Mouse (Mus musculus) embryonic facial prominence, embryonic 12.5 days (tissue): ENCODE measurements around the gene Ncam2. TPM values are rescaled to one million over a fixed set of nuclear protein-coding genes. Genes with fewer than 3 reads are reported as not detected.

ENCODE experiments used
- ATAC-seq: fragments of 200-750 bp; cut with Nextera tagmentation; 2 replicates; pipeline ENCODE4 v1.8.0; 2017; ENCODE audit not compliant: insufficient number of reproducible peaks, insufficient read depth, low FRiP score, low TSS enrichment
- H3K27ac ChIP-seq: fragments of 300-500 bp; sonication (generic); 2 replicates; pipeline ENCODE4 v1.5.1; 2016; ENCODE audit warnings: mild to moderate bottlenecking
- H3K27me3 ChIP-seq: fragments of 300-500 bp; sonication (generic); 2 replicates; pipeline ENCODE4 v1.6.1; 2016; ENCODE audit warnings: mild to moderate bottlenecking, moderate library complexity
- H3K36me3 ChIP-seq: fragments of 300-500 bp; sonication (generic); 2 replicates; pipeline ENCODE4 v1.6.1; 2016; ENCODE audit warnings: mild to moderate bottlenecking
- H3K4me1 ChIP-seq: fragments of 300-500 bp; sonication (generic); 2 replicates; pipeline ENCODE4 v1.6.1; 2016
- H3K4me2 ChIP-seq: fragments of 300-500 bp; sonication (generic); replicated peaks from 2 replicates; pipeline ENCODE4 v1.6.1; 2016; ENCODE audit warnings: mild to moderate bottlenecking, moderate library complexity
- H3K4me3 ChIP-seq: fragments of 300-500 bp; sonication (generic); 2 replicates; pipeline ENCODE4 v1.5.1; 2016; ENCODE audit warnings: mild to moderate bottlenecking
- H3K9ac ChIP-seq: fragments of 300-500 bp; sonication (generic); 2 replicates; pipeline ENCODE4 v1.6.1; 2016; ENCODE audit warnings: mild to moderate bottlenecking, moderate library complexity
- H3K9me3 ChIP-seq: fragments of 300-500 bp; sonication (generic); 2 replicates; pipeline ENCODE4 v1.6.1; 2016; ENCODE audit warnings: mild to moderate bottlenecking, moderate library complexity
- WGBS: fragments of 180-500 bp; shearing (Covaris S2); methylation state at CpG from one replicate; pipeline ENCODE4 v1.1.7; 2016; 5-methylcytosine and 5-hydroxymethylcytosine counted together
- polyA plus RNA-seq: library from polyadenylated mRNA; unstranded; fragments of >200 nt; fragmentation: Nextera tagmentation; extraction: Ambion mirVana; gene quantifications from 2 replicates; pipeline ENCODE4 v1.2.1, GENCODE M21; 2016

Gene Ncam2
- polyA plus RNA-seq, 1 experiment from 2014 or later = 3.4 TPM

DNA sequence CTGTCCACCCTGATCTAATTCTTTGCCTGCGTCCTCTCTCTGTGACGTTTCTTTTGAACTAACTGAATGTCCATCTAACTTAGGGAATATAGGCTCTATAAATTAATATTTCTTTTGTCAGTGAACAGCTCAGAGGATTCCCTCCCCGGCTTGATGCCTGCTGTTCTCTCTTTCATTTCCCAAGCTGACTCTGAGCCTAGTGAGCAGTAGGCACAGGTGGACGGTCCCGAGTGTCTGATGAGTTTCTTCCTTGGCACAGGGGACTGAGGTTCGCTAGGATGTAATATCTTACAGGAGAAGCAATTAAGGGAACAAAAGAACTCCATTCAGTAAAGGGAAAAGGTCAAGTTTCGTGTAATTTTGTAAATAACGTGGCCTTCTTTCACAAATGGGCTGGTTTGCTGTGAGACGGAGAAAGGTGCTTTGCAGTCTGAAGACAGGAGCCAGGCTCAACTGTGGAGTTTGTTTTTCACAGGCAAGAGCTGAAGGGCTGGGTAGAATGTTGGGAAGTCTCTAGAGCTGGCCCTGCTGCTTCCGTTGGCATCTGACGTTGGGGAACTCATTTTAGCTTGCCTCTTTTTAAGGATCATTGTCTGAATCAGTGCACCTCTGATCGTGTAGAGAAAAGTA, 4.0 kb downstream of the Ncam2 start:
- ATAC-seq = no peak
- Histone ChIP-seq H3K27me3 (no peaks in the 10 kb centered on the region), H3K4me3 (no peak overlapping the region), H3K9me3 (no peaks in the 10 kb centered on the region), H3K36me3 (no peaks in the 10 kb centered on the region), H3K4me1 (peaks cover 6% of the 10 kb centered on the region; the same call in 1 of the 2 replicates), H3K27ac (no peak overlapping the region), H3K9ac (no peak overlapping the region), H3K4me2 (no peak overlapping the region; the same call in 1 of the 2 replicates)
- 51% methylated on average over 12 of the region's 12 CpGs for WGBS

DNA sequence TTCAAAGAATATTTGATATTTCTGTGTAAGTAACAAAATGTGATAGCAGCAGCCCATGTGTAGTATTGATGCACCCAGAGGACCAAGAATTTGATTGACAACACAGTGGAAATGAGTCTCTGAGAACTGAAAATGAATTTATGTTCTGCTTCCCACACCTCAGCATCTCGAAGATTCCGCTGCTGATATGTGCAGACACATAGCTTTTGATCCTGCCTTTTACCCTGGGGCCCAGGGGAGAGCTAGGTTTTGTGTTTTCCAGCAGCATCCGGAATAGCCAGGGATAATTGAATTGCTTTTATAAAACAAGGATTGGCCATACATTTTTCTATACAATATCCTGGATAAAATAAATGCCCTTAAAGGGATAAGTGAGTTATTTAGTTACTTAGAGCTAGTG, 20.7 kb downstream of the Ncam2 start:
- H3K27me3 ChIP-seq = no peaks in the 10 kb centered on the region
- H3K9me3 ChIP-seq = no peaks in the 10 kb centered on the region
- H3K4me3 ChIP-seq = no peak overlapping the region
- H3K9ac ChIP-seq = no peak overlapping the region
- ATAC-seq = no peak
- H3K4me2 ChIP-seq = no peak overlapping the region
- 51% methylated on average over 3 of the region's 3 CpGs for WGBS
- H3K27ac ChIP-seq = no peak overlapping the region
- H3K4me1 ChIP-seq = no peaks in the 10 kb centered on the region
- H3K36me3 ChIP-seq = no peaks in the 10 kb centered on the region

DNA sequence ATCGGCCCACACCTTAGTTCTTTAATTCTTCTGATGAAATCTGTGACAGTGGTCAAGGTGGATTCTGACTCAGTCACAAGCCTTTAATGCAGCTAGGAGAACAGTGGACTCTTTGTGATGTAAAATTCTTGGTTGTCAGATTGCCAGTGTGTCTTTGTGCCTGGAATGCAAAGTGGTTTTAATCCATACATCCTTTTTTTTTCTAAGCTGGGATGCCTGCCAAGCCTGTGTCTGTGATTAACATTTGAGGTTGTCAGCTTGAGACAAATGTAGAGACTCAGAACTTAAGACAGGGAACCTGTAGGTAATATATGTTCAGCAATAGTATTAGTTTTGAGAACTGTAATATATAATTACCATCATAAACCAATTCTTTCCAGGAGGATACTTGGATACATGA, 23.3 kb downstream of the Ncam2 start:
- no peaks in the 10 kb centered on the region for H3K4me1 ChIP-seq
- no peak overlapping the region for H3K9ac ChIP-seq
- H3K4me3 ChIP-seq = no peak overlapping the region
- H3K36me3 ChIP-seq = no peaks in the 10 kb centered on the region
- no peak overlapping the region for H3K4me2 ChIP-seq
- no peaks in the 10 kb centered on the region for H3K9me3 ChIP-seq
- no peaks in the 10 kb centered on the region for H3K27me3 ChIP-seq
- ATAC-seq = no peak
- H3K27ac ChIP-seq = no peak overlapping the region
- 35% methylated on average over 1 of the region's 1 CpGs for WGBS

DNA sequence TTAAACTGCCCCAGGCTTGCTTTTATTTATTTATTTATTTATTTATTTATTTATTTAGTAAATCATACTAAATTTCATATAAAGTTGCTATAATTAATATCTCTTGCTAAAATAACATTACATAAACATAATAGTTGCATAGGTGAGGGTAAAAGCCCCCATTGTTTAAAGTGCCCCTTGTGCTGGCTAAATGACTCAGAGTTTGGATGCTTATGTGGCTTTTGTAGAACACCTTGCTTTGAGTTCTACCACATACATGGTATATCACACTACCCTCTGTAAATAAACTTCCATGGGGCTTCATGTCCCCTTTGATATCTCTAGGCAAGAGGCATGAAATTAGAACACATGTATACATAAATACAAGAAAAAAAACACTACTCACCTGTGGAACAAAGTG, 23.8 kb downstream of the Ncam2 start:
- Histone ChIP-seq H3K4me1 (no peaks in the 10 kb centered on the region), H3K36me3 (no peaks in the 10 kb centered on the region)
- ATAC-seq = no peak

DNA sequence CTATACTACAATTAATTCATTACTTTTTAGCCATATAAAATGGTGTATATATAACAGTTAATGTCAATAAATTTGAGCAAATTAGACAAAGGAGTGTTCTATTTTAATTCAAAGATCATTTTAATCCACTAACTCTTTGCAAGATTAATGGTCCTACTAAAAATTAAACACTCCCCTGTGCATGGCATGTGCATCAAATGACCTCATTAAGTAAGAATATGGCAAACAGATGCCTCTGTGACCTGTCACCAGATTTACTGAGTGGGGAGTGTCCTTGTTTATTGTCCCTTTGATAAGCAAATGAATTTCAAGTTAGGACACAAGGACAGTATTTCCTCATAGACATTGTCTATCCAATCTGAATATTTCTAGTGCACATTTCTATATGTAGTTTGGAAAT, 54.4 kb downstream of the Ncam2 start:
- no peaks in the 10 kb centered on the region for H3K36me3 ChIP-seq
- no peaks in the 10 kb centered on the region for H3K4me1 ChIP-seq
- H3K4me2 ChIP-seq = no peak overlapping the region
- no peak for ATAC-seq
- no peak overlapping the region for H3K9ac ChIP-seq
- H3K4me3 ChIP-seq = no peak overlapping the region
- no peak overlapping the region for H3K27ac ChIP-seq
- no peaks in the 10 kb centered on the region for H3K9me3 ChIP-seq
- no peaks in the 10 kb centered on the region for H3K27me3 ChIP-seq

More for the DNA sequence above, 23.8 kb downstream of the Ncam2 start:
- no peaks in the 10 kb centered on the region for H3K27me3 ChIP-seq
- H3K9me3 ChIP-seq = no peaks in the 10 kb centered on the region
- no peak overlapping the region for H3K4me3 ChIP-seq
- H3K4me2 ChIP-seq = no peak overlapping the region
- no peak overlapping the region for H3K9ac ChIP-seq
- H3K27ac ChIP-seq = no peak overlapping the region

- no peak overlapping the region for H3K4me2 ChIP-seq
- 86% methylated on average over 2 of the region's 2 CpGs for WGBS
- H3K4me1 ChIP-seq = no peaks in the 10 kb centered on the region
- no peak overlapping the region for H3K9ac ChIP-seq
- H3K9me3 ChIP-seq = no peaks in the 10 kb centered on the region
- no peak for ATAC-seq
- no peak overlapping the region for H3K27ac ChIP-seq
- H3K4me3 ChIP-seq = no peak overlapping the region
- no peaks in the 10 kb centered on the region for H3K27me3 ChIP-seq
- H3K36me3 ChIP-seq = no peaks in the 10 kb centered on the region
Observed at GRCm38 (mm10) chr16:81260429-81260828, 59.9 kb downstream of the Ncam2 start.

GRCm38 (mm10) chr16:81273597-81274360, 73.3 kb downstream of the Ncam2 start:
- no peaks in the 10 kb centered on the region for H3K36me3 ChIP-seq
- no peak overlapping the region for H3K4me3 ChIP-seq
- 0 out of 2 replicates have a peak, but pooled peaks have one; percentile 22 for ATAC-seq
- H3K9me3 ChIP-seq = no peaks in the 10 kb centered on the region
- H3K4me1 ChIP-seq = no peaks in the 10 kb centered on the region
- no peaks in the 10 kb centered on the region for H3K27me3 ChIP-seq
- H3K27ac ChIP-seq = no peak overlapping the region
- H3K9ac ChIP-seq = no peak overlapping the region
- no peak overlapping the region for H3K4me2 ChIP-seq
- WGBS = 74% methylated on average over 2 of the region's 2 CpGs

DNA sequence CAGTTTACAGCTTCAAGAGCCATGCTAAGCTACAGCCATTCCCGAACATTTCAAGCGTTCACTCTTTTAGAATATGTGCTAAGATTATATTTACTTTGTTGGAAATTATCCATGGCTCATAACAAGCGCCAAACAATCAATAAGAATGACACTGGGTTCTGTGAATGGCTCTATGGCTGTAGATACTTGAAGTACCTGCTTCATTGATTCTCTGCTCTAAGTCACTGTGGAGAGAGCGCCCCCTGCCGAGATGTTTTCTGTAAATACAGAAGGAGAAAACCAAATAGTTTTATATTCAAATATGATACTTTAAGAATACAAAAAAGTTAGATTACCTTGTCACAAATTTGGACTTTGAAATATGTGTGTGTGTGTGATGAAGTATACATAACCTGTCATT, 83.7 kb downstream of the Ncam2 start:
- no peaks in the 10 kb centered on the region for H3K27me3 ChIP-seq
- no peak overlapping the region for H3K9ac ChIP-seq
- H3K4me1 ChIP-seq = no peaks in the 10 kb centered on the region
- H3K9me3 ChIP-seq = no peaks in the 10 kb centered on the region
- no peaks in the 10 kb centered on the region for H3K36me3 ChIP-seq
- no peak overlapping the region for H3K4me3 ChIP-seq
- WGBS = 45% methylated on average over 5 of the region's 5 CpGs
- ATAC-seq = no peak
- H3K4me2 ChIP-seq = no peak overlapping the region
- H3K27ac ChIP-seq = no peak overlapping the region

DNA sequence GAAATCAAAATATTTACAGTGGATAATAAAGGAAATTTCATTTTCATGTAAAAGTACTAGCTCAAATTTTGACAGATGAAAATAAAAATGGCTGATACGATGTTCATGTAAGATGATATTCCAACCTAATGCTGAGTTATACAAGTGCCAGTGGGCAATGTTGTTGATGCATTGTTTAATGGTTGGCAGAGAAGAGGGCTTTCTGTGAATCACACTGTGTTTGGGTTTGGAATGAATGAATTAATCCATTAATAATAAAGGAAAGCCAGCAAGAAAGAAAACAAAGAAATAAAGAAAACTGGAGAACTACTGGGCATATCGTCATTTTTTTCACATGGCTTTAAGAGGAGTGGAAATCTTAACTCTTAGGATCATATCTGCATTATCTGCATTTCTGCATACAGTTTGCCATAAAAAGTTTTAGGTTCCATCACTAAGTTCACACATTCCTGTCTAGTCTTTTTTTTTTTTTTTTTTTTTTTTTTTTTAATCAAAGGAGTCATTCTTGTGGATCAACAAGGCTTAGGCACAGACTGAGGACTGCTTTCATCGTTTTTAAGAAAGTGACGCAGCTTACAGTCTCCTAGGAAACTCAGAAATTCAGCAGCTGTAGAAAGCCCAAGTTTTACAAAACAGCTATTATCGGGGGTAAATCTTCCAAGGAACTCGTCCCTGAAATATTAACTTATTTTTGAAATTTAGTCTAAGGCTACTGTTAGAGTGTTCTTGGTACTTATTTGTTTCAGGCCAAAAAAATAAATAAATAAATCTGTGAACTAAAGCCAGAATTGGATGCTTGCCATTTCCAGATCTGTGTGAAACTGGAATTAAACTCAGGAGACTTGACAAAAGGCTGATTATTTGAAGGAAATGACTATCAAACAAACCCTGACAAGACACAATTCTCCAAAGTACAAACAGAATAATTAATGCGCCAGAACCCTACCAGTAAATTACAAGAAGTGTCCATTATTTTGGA, 84.7 kb downstream of the Ncam2 start:
- no peaks in the 10 kb centered on the region for H3K36me3 ChIP-seq
- no peak overlapping the region for H3K27ac ChIP-seq
- ATAC-seq = no peak
- H3K27me3 ChIP-seq = no peaks in the 10 kb centered on the region
- 63% methylated on average over 7 of the region's 7 CpGs for WGBS
- no peaks in the 10 kb centered on the region for H3K9me3 ChIP-seq
- no peak overlapping the region for H3K4me2 ChIP-seq
- no peak overlapping the region for H3K9ac ChIP-seq
- no peak overlapping the region for H3K4me3 ChIP-seq
- no peaks in the 10 kb centered on the region for H3K4me1 ChIP-seq

DNA sequence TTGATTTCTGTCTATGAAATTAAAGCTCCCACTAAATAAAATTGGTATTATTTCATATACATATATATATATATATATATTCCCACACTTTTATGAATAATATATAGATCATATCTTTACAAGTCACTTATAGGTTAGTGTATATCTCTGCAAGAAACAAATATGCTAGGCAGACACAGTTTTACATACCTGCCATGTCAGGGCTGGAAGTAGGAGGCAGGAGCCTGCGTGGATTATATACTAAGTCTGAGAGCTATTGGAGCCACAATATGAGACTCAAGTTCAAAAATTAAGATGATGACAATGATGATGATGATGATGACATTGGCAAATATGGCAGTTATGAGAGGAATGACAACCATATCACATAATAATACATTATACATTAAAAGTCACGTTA, 85.4 kb downstream of the Ncam2 start:
- Histone ChIP-seq H3K9ac (no peak overlapping the region), H3K4me2 (no peak overlapping the region), H3K27me3 (no peaks in the 10 kb centered on the region), H3K36me3 (no peaks in the 10 kb centered on the region), H3K27ac (no peak overlapping the region), H3K9me3 (no peaks in the 10 kb centered on the region), H3K4me3 (no peak overlapping the region), H3K4me1 (no peaks in the 10 kb centered on the region)
- ATAC-seq = no peak
- WGBS = 87% methylated on average over 2 of the region's 2 CpGs

DNA sequence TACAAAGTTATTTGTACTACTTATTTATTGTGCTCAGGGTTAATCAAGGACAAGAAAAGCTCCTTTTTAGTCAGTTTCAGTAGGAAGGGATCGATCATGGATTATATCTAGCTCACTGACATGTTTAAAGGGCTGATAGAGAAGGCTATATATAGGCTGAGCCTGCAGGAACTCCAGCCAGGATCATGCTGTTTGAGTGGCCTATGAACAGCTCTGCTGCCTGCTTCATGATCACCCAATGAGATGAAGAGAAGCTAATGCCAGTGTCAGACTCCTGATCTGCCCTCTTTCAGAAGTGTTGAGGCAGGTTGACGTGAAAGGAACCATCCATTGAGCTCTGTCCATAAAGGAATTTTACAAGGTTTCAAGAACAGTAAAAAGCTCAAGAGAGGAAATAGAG, 103.3 kb downstream of the Ncam2 start:
- H3K27me3 ChIP-seq = no peaks in the 10 kb centered on the region
- ATAC-seq = no peak
- WGBS = 87% methylated on average over 2 of the region's 2 CpGs
- H3K4me3 ChIP-seq = no peak overlapping the region
- H3K9ac ChIP-seq = no peak overlapping the region
- H3K27ac ChIP-seq = no peak overlapping the region
- no peak overlapping the region for H3K4me2 ChIP-seq
- no peaks in the 10 kb centered on the region for H3K36me3 ChIP-seq
- H3K4me1 ChIP-seq = no peaks in the 10 kb centered on the region
- H3K9me3 ChIP-seq = no peaks in the 10 kb centered on the region
